Mouse (Mus musculus): ENCODE measurements around the gene Zcchc4. TPM values are rescaled to one million over a fixed set of nuclear protein-coding genes. Genes with fewer than 3 reads are reported as not detected.

Zcchc4 gene
- total and polyA plus RNA-seq, 3 experiments: 0.67 to 1.0 TPM; not detected in 1

GRCm38 (mm10) chr5:52755337-52755736 lies 19.9 kb upstream of the Zcchc4 start:
- peaks cover 0 to 2% of the 10 kb centered on the region in 2 experiments; a peak in 1 of 4 replicates for H3K36me3 ChIP-seq (ENCODE audit: control insufficient read depth in 1 of 2, insufficient read depth in 2 of 2, low read length in 2 of 2)
- H3K79me2 ChIP-seq (ENCODE audit: control insufficient read depth, insufficient read depth, low read length, poor library complexity): peaks cover 2% of the 10 kb centered on the region; the same call in 1 of the 2 replicates
- H3K4me1 ChIP-seq (ENCODE audit: control insufficient read depth in 1 of 2, insufficient read depth in 2 of 2, low read length in 2 of 2): no peaks in the 10 kb centered on the region
- no peaks in the 10 kb centered on the region for H3K27me3 ChIP-seq (ENCODE audit: control insufficient read depth in 1 of 2, insufficient read depth in 2 of 2, low read length in 2 of 2)
- no peak overlapping the region for H3K4me3 ChIP-seq (ENCODE audit: control insufficient read depth in 1 of 2, insufficient read depth in 1 of 2, low read depth in 2 of 2, low read length in 2 of 2)
- no peak overlapping the region for H3K9ac ChIP-seq (ENCODE audit: control insufficient read depth, low read depth, low read length, poor library complexity, severe bottlenecking)
- TF ChIP-seq TBP (IDR thresholded peaks at IDR 0.05; ENCODE audit: low read depth, low read length): no peak
- no peak for TF ChIP-seq SMC3 (IDR thresholded peaks at IDR 0.05; ENCODE audit: low read depth, low read length)
- TF ChIP-seq USF2 (IDR thresholded peaks at IDR 0.05; ENCODE audit: borderline replicate concordance in 1 of 2, insufficient read depth in 1 of 2, low read depth in 1 of 2, low read length in 2 of 2): no peak
- TF ChIP-seq UBTF (IDR thresholded peaks at IDR 0.05; ENCODE audit: borderline replicate concordance, insufficient read depth, low read depth, low read length): no peak
- TF ChIP-seq ZNF384 (IDR thresholded peaks at IDR 0.05; ENCODE audit: low read depth, low read length): no peak
- no peak for TF ChIP-seq SIN3A (IDR thresholded peaks at IDR 0.05; ENCODE audit: low read length)
- no peak for TF ChIP-seq POLR2AphosphoS5 (IDR thresholded peaks at IDR 0.05; ENCODE audit: borderline replicate concordance, low read depth, low read length)
- TF ChIP-seq POLR2A (IDR thresholded peaks at IDR 0.05; ENCODE audit: control insufficient read depth in 1 of 2, insufficient read depth in 1 of 2, low read depth in 1 of 2, low read length in 2 of 2, poor library complexity in 1 of 2): no peak
- TF ChIP-seq MEF2A (IDR thresholded peaks at IDR 0.05; ENCODE audit: extremely low read depth, insufficient replicate concordance, low read depth, low read length, poor library complexity, severe bottlenecking): no peak
- TF ChIP-seq GATA1 (IDR thresholded peaks at IDR 0.05; ENCODE audit: low read depth, low read length): no peak
- TF ChIP-seq GABPA (IDR thresholded peaks at IDR 0.05; ENCODE audit: low read depth, low read length): no peak
- TF ChIP-seq KAT2A (conservative IDR thresholded peaks at IDR 0.05; ENCODE audit: low read depth, low read length): no peak
- no peak for TF ChIP-seq MXI1 (IDR thresholded peaks at IDR 0.05; ENCODE audit: low read depth, low read length)
- H3K27ac ChIP-seq (ENCODE audit: control insufficient read depth, low read depth, low read length): no peak overlapping the region
- no peaks in the 10 kb centered on the region for H3K9me3 ChIP-seq (replicated peaks; ENCODE audit: insufficient read depth, low read length)
- no peak for DNase-seq (ENCODE audit: low read depth, low spot score)

- Histone ChIP-seq H3K4me1 (ENCODE audit: control insufficient read depth in 1 of 2, insufficient read depth in 2 of 2, low read length in 2 of 2) (no peaks in the 10 kb centered on the region), H3K27ac (ENCODE audit: control insufficient read depth, low read depth, low read length) (no peak overlapping the region), H3K36me3 (ENCODE audit: control insufficient read depth in 1 of 2, insufficient read depth in 2 of 2, low read length in 2 of 2) (peaks cover 0 to 2% of the 10 kb centered on the region in 2 experiments; a peak in 1 of 4 replicates)
Observed at GRCm38 (mm10) chr5:52755989-52756388, 19.2 kb upstream of the Zcchc4 start.

More at GRCm38 (mm10) chr5:52755989-52756388, 19.2 kb upstream of the Zcchc4 start:
- Histone ChIP-seq H3K27me3 (ENCODE audit: control insufficient read depth in 1 of 2, insufficient read depth in 2 of 2, low read length in 2 of 2) (no peaks in the 10 kb centered on the region), H3K9ac (ENCODE audit: control insufficient read depth, low read depth, low read length, poor library complexity, severe bottlenecking) (no peak overlapping the region), H3K79me2 (ENCODE audit: control insufficient read depth, insufficient read depth, low read length, poor library complexity) (no peaks in the 10 kb centered on the region), H3K9me3 (replicated peaks; ENCODE audit: insufficient read depth, low read length) (no peaks in the 10 kb centered on the region), H3K4me3 (ENCODE audit: control insufficient read depth in 1 of 2, insufficient read depth in 1 of 2, low read depth in 2 of 2, low read length in 2 of 2) (no peak overlapping the region)
- no peak for DNase-seq (ENCODE audit: low read depth, low spot score)
- TF ChIP-seq POLR2AphosphoS2 (IDR thresholded peaks at IDR 0.05; ENCODE audit: low read length) (no peak), GATA1 (IDR thresholded peaks at IDR 0.05; ENCODE audit: low read depth, low read length) (no peak), CHD2 (IDR thresholded peaks at IDR 0.05; ENCODE audit: low read length) (no peak), CTCF (IDR thresholded peaks at IDR 0.05 in 2 of 3, conservative IDR thresholded peaks at IDR 0.05 in 1 of 3; ENCODE audit: control insufficient read depth in 1 of 3, insufficient read depth in 1 of 3, low read depth in 2 of 3, low read length in 3 of 3, poor library complexity in 1 of 3, severe bottlenecking in 1 of 3) (no peak), NRF1 (IDR thresholded peaks at IDR 0.05; ENCODE audit: insufficient read depth, low read depth, low read length, poor library complexity, severe bottlenecking) (no peak), POLR2AphosphoS5 (IDR thresholded peaks at IDR 0.05; ENCODE audit: borderline replicate concordance, low read depth, low read length) (no peak), HCFC1 (IDR thresholded peaks at IDR 0.05; ENCODE audit: low read depth, low read length) (no peak), ELF1 (IDR thresholded peaks at IDR 0.05; ENCODE audit: low read depth, low read length) (no peak), ZKSCAN1 (IDR thresholded peaks at IDR 0.05; ENCODE audit: low read depth, low read length) (no peak), E2F4 (IDR thresholded peaks at IDR 0.05; ENCODE audit: borderline replicate concordance, low read depth, low read length) (no peak), JUND (IDR thresholded peaks at IDR 0.05; ENCODE audit: low read depth, low read length) (no peak), MYC (IDR thresholded peaks at IDR 0.05; ENCODE audit: low read depth, low read length) (no peak), EP300 (IDR thresholded peaks at IDR 0.05; ENCODE audit: low read depth in 1 of 2, low read length in 2 of 2) (no peak), ZNF384 (IDR thresholded peaks at IDR 0.05; ENCODE audit: low read depth, low read length) (no peak)

All from MEL (cell line).